Mouse (Mus musculus) erythroid progenitor cell, adult 5-6 weeks (primary cell): ENCODE measurements around the gene Fryl. TPM values are rescaled to one million over a fixed set of nuclear protein-coding genes. Genes with fewer than 3 reads are reported as not detected.
A peak's percentile ranks its signal among the peaks of the same experiment; 100 is the strongest.
"Not testable (repeated sequence)": the region's sequence is repeated elsewhere in the genome, so short reads cannot be mapped to it uniquely, and the experiment has no call there.

Source experiments
- ATAC-seq: replicated peaks from 2 replicates; pipeline ENCODE4 v1.8.0; 2016; ENCODE audit warnings: moderate number of reproducible peaks, mild to moderate bottlenecking, moderate TSS enrichment, inconsistent platforms; ENCODE audit not compliant: poor library complexity, low FRiP score, severe bottlenecking
- total RNA-seq, 2 experiments: library from RNA; stranded (forward) in 1 of 2; stranded (reverse) in 1 of 2; fragments of 150-400 nt in 1 of 2; fragments of 186-747, 209-891 nt in 1 of 2; gene quantifications; 2 replicates each; pipeline versions ENCODE4 v1.2.3 to v1.2.4; 2015 to 2017; ENCODE audit warnings: low replicate concordance in 2 of 2

The Fryl gene
- total RNA-seq, 2 experiments from 2014 or later = 326 to 610 TPM

- no peak for ATAC-seq
Observed at GRCm38 (mm10) chr5:73056457-73056856, 200.0 kb downstream of the Fryl start.

GRCm38 (mm10) chr5:73053933-73054332 is 202.5 kb downstream of the Fryl start:
- no peak for ATAC-seq

GRCm38 (mm10) chr5:73047651-73048245 is 208.7 kb downstream of the Fryl start:
- ATAC-seq = no peak

GRCm38 (mm10) chr5:73044055-73044454 is 212.4 kb downstream of the Fryl start:
- ATAC-seq = no peak

- no peak for ATAC-seq
Observed at GRCm38 (mm10) chr5:73032481-73032880, 223.9 kb downstream of the Fryl start.

GRCm38 (mm10) chr5:73028646-73029045 is 227.8 kb downstream of the Fryl start:
- no peak for ATAC-seq

GRCm38 (mm10) chr5:73023801-73024200 is 232.6 kb downstream of the Fryl start:
- ATAC-seq = no peak

GRCm38 (mm10) chr5:73014745-73015144 is 241.7 kb downstream of the Fryl start:
- ATAC-seq = no peak

- ATAC-seq = 0 out of 2 replicates have a peak, but pooled peaks have one; percentile 42
Observed at GRCm38 (mm10) chr5:73013611-73014287, 242.7 kb downstream of the Fryl start.

GRCm38 (mm10) chr5:73012884-73013610 is 243.4 kb downstream of the Fryl start:
- ATAC-seq = 0 out of 2 replicates have a peak, but pooled peaks have one; percentile 34

- ATAC-seq = not testable (repeated sequence)
Observed at GRCm38 (mm10) chr5:73011806-73012205, 244.6 kb downstream of the Fryl start.

GRCm38 (mm10) chr5:73008230-73008629 is 248.2 kb downstream of the Fryl start:
- not testable (repeated sequence) for ATAC-seq

GRCm38 (mm10) chr5:73007582-73007959 is 248.8 kb downstream of the Fryl start:
- ATAC-seq = no peak

GRCm38 (mm10) chr5:73006784-73007581 is 249.4 kb downstream of the Fryl start, which contains the start of gene Slc10a4:
Slc10a4 (plus strand) TSS chr5:73006883.
- no peak for ATAC-seq

- ATAC-seq = no peak
Observed at GRCm38 (mm10) chr5:73004046-73004445, 252.4 kb downstream of the Fryl start.

- not testable (repeated sequence) for ATAC-seq
Observed at GRCm38 (mm10) chr5:72998546-72998945, 257.9 kb downstream of the Fryl start.

- no peak for ATAC-seq
Observed at GRCm38 (mm10) chr5:72995379-72995778, 261.0 kb downstream of the Fryl start.

GRCm38 (mm10) chr5:72994928-72995327 is 261.5 kb downstream of the Fryl start:
- no peak for ATAC-seq

GRCm38 (mm10) chr5:72994424-72994823 is 262.0 kb downstream of the Fryl start:
- ATAC-seq = no peak

GRCm38 (mm10) chr5:72992474-72992873 is 263.9 kb downstream of the Fryl start:
- no peak for ATAC-seq
